Mouse (Mus musculus) adrenal gland, adult (tissue): ENCODE results near the gene Syne3.

Experiments used
- DNase-seq, 2 experiments: peaks; one replicate each; pipeline ENCODE4 v3.0.0; 2022 to 2023; ENCODE audit warnings: low spot score in 1 of 2; ENCODE audit not compliant: inconsistent age in 2 of 2

The Syne3 gene

DNA sequence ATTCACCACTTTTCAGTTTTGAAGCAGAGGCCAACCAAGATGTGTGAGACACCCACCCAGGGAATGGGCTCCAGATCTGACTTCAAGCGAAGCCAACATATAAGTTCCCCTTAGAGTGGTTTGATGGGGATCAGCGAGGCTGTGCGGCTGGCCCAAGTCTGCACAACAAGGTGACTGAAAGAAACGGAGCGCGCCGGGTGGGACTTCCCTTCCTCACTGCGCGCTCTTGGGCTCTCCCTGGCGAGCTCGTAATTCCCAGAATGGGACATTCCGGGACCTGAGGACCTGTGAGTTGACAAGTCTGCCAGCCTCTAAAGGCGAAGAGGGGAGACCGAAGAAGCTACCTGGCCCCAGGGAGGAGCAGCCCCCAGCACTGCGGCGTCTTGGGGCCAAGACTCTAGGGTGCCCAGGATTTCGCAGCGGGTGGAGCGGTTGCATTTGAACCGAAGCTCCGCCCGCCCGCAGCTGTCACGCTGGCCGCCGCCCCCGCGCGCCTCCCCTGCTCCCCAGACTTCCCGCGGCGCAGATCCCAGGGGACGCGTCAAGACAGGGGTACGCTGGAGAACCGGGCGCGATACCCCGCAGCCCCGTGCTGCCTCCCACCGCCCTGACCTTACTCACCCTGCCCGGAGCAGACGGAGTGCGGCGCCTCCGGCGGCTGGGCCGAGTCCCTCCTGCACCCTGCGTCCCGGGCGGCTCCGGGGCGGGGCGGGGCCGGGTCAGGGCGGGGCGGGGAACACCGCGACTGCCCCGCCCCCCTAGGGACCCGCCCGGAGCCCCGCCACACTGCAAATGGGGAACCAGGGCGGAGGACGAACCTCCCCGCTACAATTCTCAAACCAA lies at the start of gene Syne3:
TSS of gene Syne3 (minus strand) at position 440 of the 843 bp plus-strand sequence.
- DNase-seq = peak; percentile 87 to 96

DNA sequence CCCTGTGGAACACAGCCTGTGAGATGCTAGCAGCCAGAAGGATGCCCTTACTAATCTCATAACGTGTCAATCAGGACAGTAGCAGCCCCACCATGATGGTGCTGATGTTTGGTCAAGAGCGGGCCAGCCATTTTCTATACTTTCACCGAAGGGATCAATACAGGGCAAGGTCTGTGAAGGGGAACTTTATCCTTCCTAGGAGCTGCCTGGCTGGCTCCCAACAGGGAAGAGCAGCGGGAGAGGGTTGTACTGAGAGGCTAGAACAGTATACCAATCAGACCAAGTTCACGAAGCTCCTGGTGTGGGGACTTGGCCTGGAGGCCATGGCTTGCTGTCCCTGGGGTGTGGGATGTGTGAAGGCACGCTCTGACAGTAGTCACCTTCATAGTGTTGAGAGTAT lies 45.7 kb upstream of the Syne3 start:
- DNase-seq = no peak

DNA sequence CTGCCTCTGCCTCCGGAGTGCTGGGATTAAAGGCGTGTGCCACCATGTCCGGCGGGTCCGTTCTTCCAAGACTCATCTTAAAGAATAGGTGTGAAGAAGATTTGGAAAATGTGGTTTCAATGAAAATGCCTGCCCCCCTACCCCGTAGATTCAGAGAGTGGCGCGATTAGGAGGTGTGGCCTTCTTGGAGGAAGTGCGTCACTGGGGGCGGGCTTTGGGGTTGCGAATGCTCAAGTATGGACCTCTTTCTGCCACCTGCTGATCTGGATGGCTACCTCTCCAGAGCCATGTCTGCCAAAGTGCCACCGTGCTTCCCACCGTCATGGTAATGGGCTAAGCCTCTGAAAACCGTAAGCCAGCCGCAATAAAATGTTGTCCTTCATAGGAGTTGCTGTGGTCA lies 44.4 kb upstream of the Syne3 start:
- DNase-seq = no peak

DNA sequence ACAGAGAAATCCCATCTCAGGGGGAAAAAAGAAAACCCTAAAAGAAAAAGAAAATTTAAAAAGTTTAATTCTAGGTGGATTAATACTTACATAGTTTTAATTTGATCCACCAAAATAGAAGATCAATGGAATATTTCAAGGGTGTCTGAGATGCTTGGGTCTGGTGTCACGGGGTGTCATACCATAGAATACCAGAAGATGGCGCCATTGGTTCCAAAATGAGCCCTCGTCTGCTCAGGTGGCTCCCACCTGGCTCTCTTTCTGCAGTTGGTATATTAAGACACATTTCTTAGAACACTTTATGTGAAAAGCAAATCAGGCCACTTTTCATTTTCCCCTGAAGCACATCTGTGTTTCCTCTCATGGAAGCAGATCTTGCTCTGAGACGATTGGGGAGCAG lies 41.3 kb upstream of the Syne3 start:
- DNase-seq = peak; percentile 45 to 82

DNA sequence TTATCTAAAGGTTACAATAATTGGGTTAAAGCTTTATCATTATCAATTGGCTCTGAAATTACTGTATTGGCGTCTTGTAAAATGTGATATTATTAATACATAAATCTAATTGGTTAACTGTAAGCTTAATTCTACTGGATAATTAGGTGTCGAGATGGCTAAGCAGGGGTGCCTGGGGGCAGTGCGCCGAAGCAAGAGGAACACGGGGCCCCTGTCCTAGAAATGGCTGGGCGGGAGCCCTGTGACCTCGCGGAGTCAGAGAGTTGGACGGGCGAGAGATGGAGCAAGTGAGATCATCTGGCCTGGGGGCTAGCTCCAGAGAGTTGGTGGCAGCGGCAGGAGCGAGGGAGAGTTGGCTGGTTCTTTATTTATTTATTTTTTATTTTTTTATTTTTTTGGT lies 40.2 kb upstream of the Syne3 start:
- DNase-seq = no peak

DNA sequence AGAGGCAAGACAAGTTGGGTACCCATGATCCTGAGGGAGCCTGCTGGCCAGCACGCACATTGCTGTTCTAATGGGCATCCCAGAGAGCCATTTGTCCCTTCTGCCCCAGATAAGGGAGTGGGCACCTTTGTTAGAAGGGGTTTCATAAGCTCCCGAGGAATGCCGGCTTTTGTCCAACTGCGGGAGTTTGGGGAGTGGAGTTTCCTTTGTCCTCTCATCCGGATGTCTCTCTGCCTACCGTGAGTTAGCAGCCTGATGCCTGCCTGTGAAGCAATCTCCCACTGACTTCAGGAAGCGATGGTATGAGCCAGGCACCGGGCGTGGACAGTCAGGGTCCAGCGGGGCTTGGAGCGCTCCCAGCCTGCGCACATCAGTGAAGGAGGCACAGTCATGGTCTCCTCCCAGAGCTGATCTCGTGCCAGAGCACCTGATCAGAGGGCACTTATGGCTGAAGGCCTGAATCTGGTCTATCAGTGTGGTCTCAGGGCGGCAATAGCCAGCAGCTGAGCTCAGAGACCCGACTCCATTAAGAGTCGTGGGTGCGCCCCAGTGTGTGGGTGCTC lies 38.8 kb upstream of the Syne3 start:
- no peak for DNase-seq

DNA sequence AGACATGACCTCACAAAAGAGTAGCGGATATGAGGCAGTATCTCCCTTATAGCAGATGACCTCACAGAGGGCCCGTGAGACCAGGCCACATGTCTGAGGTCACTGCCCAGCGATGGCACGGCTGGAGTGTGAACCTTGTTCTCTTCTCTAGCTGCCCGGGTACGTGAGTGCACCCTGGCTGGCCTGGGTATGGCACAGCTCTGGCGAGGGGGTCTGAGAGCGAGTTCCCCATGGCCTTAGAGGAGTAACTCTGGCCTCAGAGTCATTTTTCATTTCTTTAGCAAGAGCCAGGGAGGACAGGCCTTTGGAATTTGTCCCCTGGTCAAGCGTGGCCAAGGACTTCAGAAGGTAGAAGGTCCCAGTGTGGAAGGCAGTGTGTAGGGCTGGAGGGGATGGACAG lies 35.2 kb upstream of the Syne3 start:
- peak in 1 of 2 experiments; percentile 79 for DNase-seq

DNA sequence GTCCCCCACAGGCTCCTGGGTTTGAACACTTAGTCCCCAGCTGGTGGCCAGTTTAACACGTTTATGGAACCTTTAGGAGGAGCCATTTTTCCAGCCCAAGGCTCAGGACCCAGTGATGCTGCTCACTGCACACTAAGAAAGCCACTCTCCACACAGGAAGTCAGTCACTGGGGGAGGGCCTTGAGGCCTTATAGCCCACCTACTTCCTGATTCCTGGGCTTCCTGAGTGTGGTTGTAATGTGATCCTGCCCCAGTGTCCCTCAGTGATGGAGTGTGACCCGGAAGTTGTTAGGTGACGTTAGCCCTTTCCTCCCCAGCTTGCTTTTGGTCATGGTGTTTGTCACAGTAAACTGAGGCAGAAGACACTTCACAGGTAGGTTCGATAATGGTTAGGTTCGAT lies 33.5 kb upstream of the Syne3 start:
- peak in 1 of 2 experiments; percentile 23 for DNase-seq

DNA sequence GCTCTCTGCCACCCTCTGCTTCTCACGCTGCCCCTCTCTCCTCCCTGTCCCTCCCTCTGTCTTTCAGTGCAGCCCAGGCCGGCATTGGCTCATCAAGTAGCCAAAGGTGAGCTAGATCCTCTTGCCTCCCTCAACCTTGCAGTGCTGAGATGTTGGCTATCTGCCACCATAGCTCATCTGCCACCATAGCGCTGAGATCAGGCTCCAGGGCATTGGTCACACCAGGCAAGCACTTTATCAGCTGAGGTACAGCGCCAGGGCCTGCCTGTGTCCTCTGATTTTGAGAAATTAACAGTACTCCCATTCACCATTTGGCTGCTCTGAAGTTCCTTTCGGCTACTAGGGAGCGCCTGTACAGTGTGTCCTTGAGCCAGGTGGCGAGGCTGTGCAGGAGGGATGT lies 31.3 kb upstream of the Syne3 start:
- DNase-seq = peak in 1 of 2 experiments; percentile 48

DNA sequence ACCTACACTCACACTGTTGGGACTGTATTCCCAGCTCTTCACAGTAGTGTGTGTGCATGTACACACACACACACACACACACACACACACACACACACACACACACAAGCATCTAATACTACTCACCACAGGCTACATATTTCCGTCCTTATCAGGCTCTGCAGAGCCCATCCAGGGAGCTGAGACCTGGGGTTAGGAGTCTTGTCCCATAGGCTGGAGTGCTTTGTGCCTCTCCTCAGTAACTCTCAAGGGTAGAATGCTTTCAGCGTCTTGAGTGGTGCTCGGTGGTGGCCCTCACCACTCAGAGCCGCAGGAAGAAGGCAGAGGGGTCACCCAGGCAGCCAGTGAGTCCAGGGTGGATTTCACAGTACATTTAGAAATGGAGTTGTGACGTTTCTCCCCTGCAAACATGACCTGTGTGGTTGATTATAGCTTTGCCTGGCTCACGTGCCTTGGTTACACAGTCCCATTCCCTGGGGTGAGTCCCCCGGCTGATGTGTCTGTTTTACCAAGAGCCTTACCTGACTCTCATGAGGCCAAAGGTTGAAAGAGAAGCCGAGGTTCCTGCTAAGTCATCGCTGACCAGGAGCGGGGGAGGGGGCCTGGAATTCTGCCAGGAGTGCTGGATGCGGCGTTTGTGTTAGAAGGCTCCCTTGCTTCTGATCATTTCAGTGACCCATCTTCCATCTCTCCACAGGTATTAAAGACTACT lies 30.1 kb upstream of the Syne3 start:
- DNase-seq = peak; percentile 51 to 74

DNA sequence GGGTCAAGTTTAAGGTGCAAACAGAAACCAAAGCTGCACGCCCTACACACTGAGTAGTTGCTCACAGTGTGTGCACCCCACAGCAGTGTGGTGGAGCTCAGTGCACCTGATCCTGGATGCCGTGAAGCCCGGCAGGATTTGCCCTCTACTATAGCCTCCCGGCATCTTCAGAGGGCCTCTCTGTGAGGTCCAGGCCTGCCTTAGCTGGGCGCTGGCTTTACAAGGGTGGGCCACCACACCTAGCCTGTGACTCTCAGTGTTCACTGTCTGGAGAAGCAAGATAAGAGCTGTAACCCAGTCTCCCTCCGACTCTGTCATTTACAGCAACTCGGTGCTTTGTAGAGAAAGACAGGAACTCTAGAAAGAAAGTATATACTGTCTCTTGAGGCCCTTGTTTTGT lies 29.3 kb upstream of the Syne3 start:
- DNase-seq = no peak

DNA sequence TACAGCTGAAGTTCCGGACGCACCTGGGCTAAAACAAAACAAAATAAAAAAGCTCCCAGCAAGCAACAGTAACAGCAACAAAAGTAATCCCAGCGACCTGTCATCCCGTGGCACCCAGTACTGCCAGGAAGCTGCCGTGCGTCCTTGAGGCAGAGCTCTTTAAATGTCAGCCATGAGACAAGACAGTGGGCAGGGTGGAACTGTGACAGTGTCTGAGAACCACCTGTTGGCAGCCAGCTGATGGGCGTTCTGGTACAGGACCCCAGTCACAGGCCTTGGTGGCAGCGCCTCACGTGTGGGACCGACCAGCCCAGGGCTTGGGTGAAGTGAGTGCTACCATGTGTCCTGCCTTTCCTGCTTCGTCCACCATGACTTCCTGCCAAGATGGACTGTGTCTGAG lies 28.6 kb upstream of the Syne3 start:
- peak; percentile 79 to 83 for DNase-seq

DNA sequence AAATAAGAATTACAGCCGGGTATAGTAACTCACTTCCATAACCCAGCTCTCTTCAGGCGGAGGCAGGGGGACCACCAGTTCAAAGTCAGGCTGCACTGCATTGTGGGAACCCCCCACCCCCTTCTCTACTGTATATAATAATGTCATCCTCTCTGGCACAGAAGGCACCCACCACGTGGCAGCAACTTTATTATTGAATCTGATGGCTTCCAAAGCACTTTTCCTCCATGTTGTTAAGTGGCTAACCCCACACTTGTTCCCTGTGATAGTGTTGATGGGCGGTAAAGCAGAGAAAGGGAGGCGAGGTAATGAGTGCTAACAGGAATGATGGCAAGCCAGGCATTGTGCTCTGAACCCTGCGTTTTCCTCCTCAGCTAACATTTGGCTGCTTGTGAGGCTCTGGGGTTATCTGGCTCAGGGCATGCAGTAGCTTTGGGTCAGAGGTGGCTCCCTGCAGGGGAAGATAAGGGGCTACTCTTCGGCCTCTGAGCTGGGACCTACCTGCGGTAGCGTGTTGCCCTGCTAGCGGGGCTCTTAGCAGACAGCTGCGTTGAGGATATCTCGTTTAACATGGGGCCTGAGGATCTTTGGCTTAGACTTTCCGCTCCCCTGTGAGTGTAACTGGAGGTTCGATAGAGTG lies 24.6 kb upstream of the Syne3 start:
- DNase-seq = no peak

DNA sequence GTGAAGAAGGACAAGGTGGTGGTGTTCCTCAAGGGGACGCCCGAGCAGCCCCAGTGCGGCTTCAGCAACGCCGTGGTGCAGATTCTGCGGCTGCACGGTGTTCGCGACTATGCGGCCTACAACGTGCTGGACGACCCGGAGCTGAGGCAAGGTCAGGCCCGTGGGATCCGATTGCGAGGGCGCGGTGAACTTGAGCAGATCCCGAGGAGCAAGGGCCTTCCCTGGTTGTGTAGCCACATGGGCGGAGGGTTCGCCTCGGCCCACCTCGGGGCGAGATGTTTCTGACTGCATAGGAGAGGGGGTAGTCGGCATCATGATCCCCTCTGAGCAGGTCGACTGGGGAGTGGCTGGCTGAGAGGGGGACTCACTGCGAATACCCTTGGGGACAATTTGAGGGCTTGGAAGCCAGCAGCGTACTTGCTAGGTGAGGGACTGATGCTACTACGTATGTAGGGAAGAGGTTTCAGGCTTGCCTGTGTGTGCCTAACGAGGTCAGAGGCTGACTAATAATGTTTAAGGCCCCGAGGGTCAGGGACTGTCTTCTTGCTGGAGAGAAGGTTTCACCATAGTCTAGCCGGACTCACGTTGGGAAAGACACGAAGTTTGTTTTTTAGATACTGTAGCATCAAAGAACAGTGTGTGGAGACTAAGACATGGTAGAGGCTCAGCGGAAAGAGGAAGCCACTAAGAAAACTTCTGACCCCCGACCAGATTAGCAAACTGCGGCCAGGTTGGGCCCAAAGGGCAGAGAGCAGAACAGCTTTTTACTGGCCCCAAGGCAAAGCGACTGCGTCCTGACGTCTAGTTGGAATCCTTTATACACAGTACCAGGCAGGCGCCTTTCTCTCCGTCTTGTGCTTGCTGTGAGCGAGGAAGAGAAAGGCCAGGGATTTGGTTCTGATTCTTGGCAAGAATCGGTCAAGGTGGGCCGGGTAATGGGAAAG lies 23.5 kb upstream of the Syne3 start:
- peak; percentile 42 to 92 for DNase-seq

DNA sequence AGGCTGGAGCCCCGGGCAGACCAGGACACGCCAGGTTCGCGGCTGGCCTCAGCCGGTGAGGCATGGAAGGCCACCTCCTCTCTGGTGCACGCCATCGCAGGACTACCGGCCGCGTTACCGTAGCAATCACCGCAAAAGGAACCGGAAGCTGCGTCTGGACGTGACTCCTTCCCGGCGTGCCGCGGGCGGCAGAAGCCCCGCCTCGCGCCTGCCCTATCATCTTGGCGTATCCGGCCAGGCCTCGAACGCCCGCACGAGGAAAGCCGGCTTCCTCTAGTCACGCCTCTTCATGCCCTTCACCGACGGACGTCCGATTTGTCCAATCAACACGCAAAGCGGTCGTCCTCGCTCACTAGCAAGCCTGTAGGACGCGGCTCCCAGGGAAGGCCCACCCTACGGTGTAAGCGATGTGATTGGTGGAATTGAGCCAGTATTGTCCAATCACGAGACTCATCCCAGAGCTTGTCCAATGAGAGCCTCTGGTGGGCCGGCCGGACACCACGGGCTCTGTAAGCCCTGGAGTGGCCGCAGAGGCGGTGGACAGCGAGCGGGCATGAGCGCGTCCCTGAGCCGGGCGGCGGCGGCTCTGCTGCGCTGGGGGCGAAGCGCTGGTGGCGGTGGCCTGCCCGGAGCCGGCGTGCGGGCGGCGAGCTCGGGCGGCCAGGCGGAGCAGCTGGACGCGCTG lies 22.7 kb upstream of the Syne3 start, which contains the start of gene Glrx5:
TSS of gene Glrx5 (plus strand) at position 542 of the 685 bp plus-strand sequence.
- DNase-seq = peak; percentile 100

DNA sequence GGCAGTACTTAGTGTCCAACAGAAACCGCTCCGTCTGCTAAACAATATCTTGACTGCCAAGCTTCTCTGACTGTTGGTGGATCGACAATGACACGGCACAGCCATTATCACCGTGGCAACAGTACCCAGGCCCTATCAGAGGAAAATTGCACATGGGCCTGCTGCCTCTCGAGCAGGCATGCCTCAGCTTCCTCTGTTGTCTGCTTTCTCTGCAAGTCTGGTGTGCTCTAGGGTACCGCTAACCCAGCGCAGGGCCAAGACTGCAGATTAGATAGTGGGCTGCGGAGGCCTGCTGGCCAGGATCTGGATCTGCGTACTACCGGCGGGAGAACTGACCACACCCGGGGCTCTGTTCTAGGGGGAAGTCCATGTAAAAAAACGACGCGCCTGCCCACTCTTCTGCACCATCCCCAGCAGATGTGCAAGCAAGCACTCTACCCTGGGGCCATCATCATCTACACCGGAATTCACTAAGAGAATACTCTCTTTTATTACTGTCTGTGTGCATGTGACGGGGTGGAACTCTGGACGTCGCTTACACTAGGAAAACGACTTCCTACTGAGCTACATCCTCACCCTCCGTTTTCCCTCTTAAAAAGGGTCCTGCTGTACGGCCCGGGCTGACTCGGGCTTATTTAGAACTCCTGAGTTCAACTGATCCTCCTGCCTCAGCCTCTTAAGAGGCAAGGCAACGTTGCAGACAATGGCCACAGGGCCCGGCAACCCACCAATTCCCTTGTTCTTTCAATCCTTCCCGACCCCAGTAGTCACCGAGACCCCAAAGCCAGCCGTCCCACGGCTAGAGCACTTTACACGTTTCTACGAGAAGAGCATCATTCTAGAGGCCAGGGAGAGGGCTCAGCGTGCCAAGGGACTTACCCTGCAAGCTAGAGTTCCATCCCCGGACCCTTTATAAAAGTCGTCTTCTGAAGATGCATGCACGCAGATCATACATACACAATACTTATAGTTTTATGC lies 21.8 kb upstream of the Syne3 start:
- DNase-seq = no peak

DNA sequence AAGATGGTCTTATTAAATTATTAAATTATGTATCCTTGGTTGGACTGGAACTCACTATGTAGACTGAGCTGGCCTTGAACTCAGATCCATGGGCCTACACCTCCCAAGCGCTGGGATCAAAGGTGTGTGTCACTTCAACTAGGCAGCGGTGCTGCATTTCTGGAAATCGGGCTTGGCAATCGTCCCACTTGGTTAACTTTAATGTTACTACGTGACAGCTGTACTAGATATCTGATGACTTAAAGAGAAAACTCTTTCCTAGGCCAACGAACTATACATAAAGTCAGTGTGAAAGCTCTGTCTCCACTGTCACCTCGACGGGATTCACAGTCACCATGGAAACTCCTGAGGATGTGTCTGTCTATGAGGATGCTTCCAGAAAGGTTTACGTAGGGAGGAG lies 20.3 kb upstream of the Syne3 start:
- no peak for DNase-seq

DNA sequence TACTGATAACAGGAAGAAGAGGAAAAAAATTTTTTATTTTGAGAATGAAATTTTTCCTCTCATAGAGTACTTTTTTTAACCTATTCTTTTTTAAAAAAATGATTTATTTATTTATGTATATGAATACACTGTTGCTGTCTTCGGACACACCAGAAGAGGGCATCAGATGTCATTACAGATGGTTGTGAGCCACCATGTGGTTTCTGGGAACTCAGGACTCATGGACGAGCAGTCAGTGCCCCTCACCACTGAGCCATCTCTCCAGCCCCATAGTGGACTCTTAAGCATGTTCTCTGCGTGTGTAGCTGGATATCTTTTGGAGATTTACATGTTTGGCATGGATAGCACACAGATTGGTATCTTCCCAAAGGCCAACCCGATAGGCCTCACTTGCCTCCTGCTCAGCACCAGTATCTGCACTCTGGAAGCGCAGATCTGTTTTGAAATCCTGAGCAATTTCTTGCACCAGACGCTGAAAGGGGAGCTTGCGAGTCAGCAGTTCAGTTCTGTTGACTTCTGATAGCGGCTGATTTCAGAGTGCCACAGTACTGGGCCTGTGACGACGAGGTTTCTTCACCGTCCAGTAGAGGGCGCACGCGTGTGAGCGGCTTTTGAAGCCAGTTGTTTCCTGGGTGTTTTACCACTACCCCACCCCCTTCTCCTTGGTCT lies 17.8 kb upstream of the Syne3 start:
- DNase-seq = peak; percentile 83 to 94
